ENCODE assay signal across 10 mouse cellular contexts in genomic region chr11:11877891-11878277, GRCm38 (mm10). TPM values are rescaled to one million over a fixed set of nuclear protein-coding genes. Genes with fewer than 3 reads are reported as not detected.
DNase-seq lines count a peak whose midpoint lies in the region; ATAC-seq and TF ChIP-seq lines count a peak whose summit lies in the region.
"Had no signal": no experiment of that assay in that cellular context is flagged by ENCODE, and none has a peak within 500 bp of the region (broad histone marks: within the 10 kb centered on the region; RNA-seq: fewer than 3 reads in every experiment).

No protein-coding gene starts in this region.

- 28% methylated on average over 4 of the region's 4 CpGs for WGBS in heart, embryonic 13.5 days
- 4% methylated on average over 4 of the region's 4 CpGs for WGBS in lung, embryonic 15.5 days
- WGBS in lung, adult 2 months = 53% methylated on average over 4 of the region's 4 CpGs
- WGBS in stomach, embryonic 16.5 days = 24% methylated on average over 4 of the region's 4 CpGs

- no peak overlapping the region for H3K4me3 ChIP-seq in heart, embryonic 13.5 days
- H3K4me3 ChIP-seq in lung, embryonic 15.5 days = no peak overlapping the region
- no peak overlapping the region for H3K4me3 ChIP-seq in lung, adult 2 months (replicated peaks; ENCODE audit: extremely low read depth, low read depth, low read length)
- no peak overlapping the region for H3K4me3 ChIP-seq in embryonic fibroblast, embryonic 13.5 days (ENCODE audit: insufficient read depth, low read length)
- H3K4me3 ChIP-seq in stomach, embryonic 16.5 days (replicated peaks; ENCODE audit: low read length) = no peak overlapping the region
- H3K4me3 ChIP-seq: myocyte had no signal

- no peak for ATAC-seq in heart, embryonic 13.5 days (ENCODE audit: extremely low read depth, insufficient number of reproducible peaks, low FRiP score, low TSS enrichment)
- ATAC-seq in lung, embryonic 15.5 days (ENCODE audit: borderline replicate concordance, extremely low read depth, low FRiP score, low TSS enrichment) = peak; percentile 44
- no peak for ATAC-seq in stomach, embryonic 16.5 days (ENCODE audit: insufficient read depth, low FRiP score)
- ATAC-seq in erythroid progenitor cell, adult 5-6 weeks (replicated peaks; ENCODE audit: low FRiP score, poor library complexity, severe bottlenecking) = no peak

- no peak for DNase-seq in heart, adult 8-10 months (ENCODE audit: low spot score)
- no peak for DNase-seq in lung, adult 2 months
- no peak for DNase-seq in gastrocnemius, postnatal 10 days
- DNase-seq: cerebellum, postnatal 14 days had no signal

- peak overlapping the region; percentile 56 for H3K9ac ChIP-seq in heart, embryonic 13.5 days
- no peak overlapping the region for H3K9ac ChIP-seq in lung, embryonic 15.5 days
- peak overlapping the region; percentile 49; the same call in 1 of the 2 replicates for H3K9ac ChIP-seq in stomach, embryonic 16.5 days (ENCODE audit: low read length)

- H3K36me3 ChIP-seq in heart, embryonic 13.5 days = no peaks in the 10 kb centered on the region
- H3K36me3 ChIP-seq in lung, embryonic 15.5 days = no peaks in the 10 kb centered on the region
- H3K36me3 ChIP-seq in stomach, embryonic 16.5 days (ENCODE audit: control insufficient read depth, insufficient read depth, low read length) = no peaks in the 10 kb centered on the region

- peaks cover 96% of the 10 kb centered on the region for H3K4me1 ChIP-seq in heart, embryonic 13.5 days
- H3K4me1 ChIP-seq in lung, embryonic 15.5 days = peaks cover 57% of the 10 kb centered on the region
- H3K4me1 ChIP-seq in lung, adult 2 months (ENCODE audit: control insufficient read depth, insufficient read depth, low read length) = peaks cover 3% of the 10 kb centered on the region; the same call in 1 of the 2 replicates
- peaks cover 22% of the 10 kb centered on the region for H3K4me1 ChIP-seq in embryonic fibroblast, embryonic 13.5 days (ENCODE audit: control insufficient read depth, insufficient read depth, low read length)
- peaks cover 38% of the 10 kb centered on the region for H3K4me1 ChIP-seq in stomach, embryonic 16.5 days (ENCODE audit: control insufficient read depth, insufficient read depth, low read length)

- no peak for TF ChIP-seq CTCF in lung, adult 2 months (IDR thresholded peaks at IDR 0.05; ENCODE audit: insufficient read depth, low read length)
- TF ChIP-seq CTCF in embryonic fibroblast, embryonic 13.5 days (IDR thresholded peaks at IDR 0.05; ENCODE audit: borderline replicate concordance, insufficient read depth, low read length) = no peak

- no peaks in the 10 kb centered on the region for H3K9me3 ChIP-seq in heart, embryonic 13.5 days
- no peaks in the 10 kb centered on the region for H3K9me3 ChIP-seq in lung, embryonic 15.5 days
- H3K9me3 ChIP-seq in stomach, embryonic 16.5 days (replicated peaks; ENCODE audit: control insufficient read depth, low read length) = no peaks in the 10 kb centered on the region

- no peak for TF ChIP-seq POLR2A in lung, adult 2 months (IDR thresholded peaks at IDR 0.05; ENCODE audit: borderline replicate concordance, extremely low read depth, low read depth, low read length)
- no peak for TF ChIP-seq POLR2A in embryonic fibroblast, embryonic 13.5 days (IDR thresholded peaks at IDR 0.05; ENCODE audit: low read depth, low read length)

- no peak overlapping the region for H3K4me2 ChIP-seq in heart, embryonic 13.5 days
- no peak overlapping the region for H3K4me2 ChIP-seq in lung, embryonic 15.5 days
- H3K4me2 ChIP-seq in stomach, embryonic 16.5 days (ENCODE audit: low read depth, low read length) = no peak overlapping the region

- no peaks in the 10 kb centered on the region for H3K27me3 ChIP-seq in heart, embryonic 13.5 days (replicated peaks)
- H3K27me3 ChIP-seq in lung, embryonic 15.5 days = no peaks in the 10 kb centered on the region
- H3K27me3 ChIP-seq in stomach, embryonic 16.5 days (ENCODE audit: control insufficient read depth, insufficient read depth, low read length) = no peaks in the 10 kb centered on the region

- peak overlapping the region; percentile 97 for H3K27ac ChIP-seq in heart, embryonic 13.5 days (replicated peaks)
- peak overlapping the region; percentile 97 for H3K27ac ChIP-seq in lung, embryonic 15.5 days
- peak overlapping the region; percentile 96 for H3K27ac ChIP-seq in embryonic fibroblast, embryonic 13.5 days (ENCODE audit: insufficient read depth, low read length)
- H3K27ac ChIP-seq in stomach, embryonic 16.5 days (ENCODE audit: low read length) = peak overlapping the region; percentile 99

RNA-seq across cellular contexts. Expression of gene Ddc, which starts 20.1 kb away (rescaled TPM):
- polyA plus RNA-seq in heart, embryonic 13.5 days (2015; fragmentation: Nextera tagmentation; extraction: Ambion mirVana) = 64.6 and 78.2 TPM in 2 replicates
- total RNA-seq in heart, adult 8-10 months (2022) = 1 to 10 TPM in 2 of 4 experiments, under 1 TPM in 2; 0.66 to 1.2 (median 0.93) TPM
- 15.4 and 16.4 TPM in 2 replicates for polyA plus RNA-seq in lung, embryonic 15.5 days (2015; fragmentation: Nextera tagmentation; extraction: Ambion mirVana)
- polyA plus RNA-seq in lung, adult 2 months (2012; rRNA removed) = 1.5 and 3.6 TPM in 2 replicates
- 1.6 TPM in 2 replicates for polyA plus RNA-seq in embryonic fibroblast, embryonic 13.5 days (2011; ENCODE audit: insufficient read length, low read depth, missing spikeins)
- 48.7 and 49.1 TPM in 2 replicates for polyA plus RNA-seq in stomach, embryonic 16.5 days (2015; fragmentation: Nextera tagmentation; extraction: Ambion mirVana)
- 10 to 100 TPM; 38.1 to 45.7 TPM for total RNA-seq in gastrocnemius, postnatal 10 days (2021)
- total RNA-seq in erythroid progenitor cell, adult 5-6 weeks (2015; ENCODE audit: low replicate concordance) = 5.4 TPM in 1 of 2 replicates, not detected in the other
- total RNA-seq in erythroid progenitor cell, adult 5-6 weeks (2017; ENCODE audit: low replicate concordance) = 6.0 TPM in 1 of 2 replicates, not detected in the other
